Mouse (Mus musculus) urinary bladder, postnatal 25 days (tissue): ENCODE data around the gene 5330417C22Rik.

Experiments
- DNase-seq: peaks from one replicate; pipeline ENCODE4 v3.0.0; 2022; ENCODE audit warnings: low spot score

The 5330417C22Rik gene

DNA sequence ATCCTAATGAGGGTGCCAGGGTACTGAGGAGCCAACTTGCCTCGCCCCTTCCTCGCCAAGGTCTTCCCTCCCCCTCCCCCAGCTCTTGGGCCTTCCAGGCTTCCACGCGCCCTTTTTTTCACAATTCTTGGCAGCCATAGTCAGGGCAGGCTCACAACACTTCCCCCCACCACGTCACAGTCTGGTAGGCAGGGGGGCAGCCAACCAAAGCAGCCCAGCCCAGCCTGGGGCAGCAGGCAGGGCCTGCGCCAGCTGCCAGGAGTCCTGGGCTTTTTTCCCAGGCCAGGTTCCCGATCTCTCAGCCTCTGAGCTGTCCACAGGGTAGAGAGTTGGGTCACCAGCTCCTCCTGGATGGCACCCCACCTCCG lies 124.6 kb downstream of the 5330417C22Rik start:
- DNase-seq = no peak

DNA sequence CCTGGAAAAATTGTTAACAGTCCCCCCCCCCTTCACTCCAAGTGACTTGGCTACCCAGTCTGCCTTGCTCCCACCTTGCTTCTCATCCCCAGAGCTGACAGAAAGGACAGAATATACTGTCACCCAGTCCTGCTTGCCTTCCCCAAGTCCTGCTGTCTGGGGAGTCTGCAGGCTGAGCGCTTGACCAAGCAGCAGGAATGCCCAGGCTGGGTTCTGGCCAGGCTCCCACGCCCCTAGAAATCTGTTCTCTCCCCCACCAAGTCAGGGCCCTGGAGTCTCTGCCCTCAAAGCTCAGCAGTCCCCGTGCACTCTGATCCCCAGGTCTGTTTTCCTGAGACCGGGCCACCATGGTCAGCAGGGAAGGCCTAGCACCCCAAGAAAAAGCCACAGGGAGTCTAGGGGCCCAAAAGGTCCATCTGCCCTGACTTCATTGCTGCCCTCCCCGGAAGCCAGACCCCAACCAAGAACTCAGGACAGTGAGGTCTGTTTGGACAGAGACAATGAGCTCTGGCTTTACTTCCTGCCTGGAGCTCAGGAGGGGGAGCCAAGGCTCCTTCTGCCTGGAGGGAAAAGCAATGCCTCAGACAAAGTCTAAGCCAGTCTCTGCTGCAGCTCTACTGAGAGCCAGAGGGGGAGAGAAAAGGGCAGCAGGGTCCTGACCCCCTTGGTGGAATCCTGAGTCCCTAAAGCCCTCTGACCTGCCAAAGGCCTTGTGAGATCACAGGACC lies 125.1 kb downstream of the 5330417C22Rik start:
- no peak for DNase-seq

DNA sequence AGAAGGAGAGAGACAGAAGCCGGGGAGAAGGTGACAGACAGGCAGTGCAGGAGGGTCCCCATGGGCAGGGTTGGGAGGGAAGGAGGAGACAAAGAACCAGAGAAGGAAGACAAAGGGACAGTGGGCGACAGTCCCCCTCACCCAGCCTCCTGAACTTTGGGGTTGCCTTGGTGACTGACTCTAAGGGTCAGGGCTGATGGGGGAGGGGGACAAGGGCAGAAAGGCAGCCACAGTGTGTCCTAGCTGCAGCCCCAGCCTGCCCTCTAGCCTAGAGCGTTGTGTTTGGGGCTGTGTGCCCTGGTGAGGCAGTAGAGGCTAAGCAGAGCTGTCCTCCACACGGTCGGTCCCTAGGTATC lies 126.0 kb downstream of the 5330417C22Rik start:
- DNase-seq = no peak

DNA sequence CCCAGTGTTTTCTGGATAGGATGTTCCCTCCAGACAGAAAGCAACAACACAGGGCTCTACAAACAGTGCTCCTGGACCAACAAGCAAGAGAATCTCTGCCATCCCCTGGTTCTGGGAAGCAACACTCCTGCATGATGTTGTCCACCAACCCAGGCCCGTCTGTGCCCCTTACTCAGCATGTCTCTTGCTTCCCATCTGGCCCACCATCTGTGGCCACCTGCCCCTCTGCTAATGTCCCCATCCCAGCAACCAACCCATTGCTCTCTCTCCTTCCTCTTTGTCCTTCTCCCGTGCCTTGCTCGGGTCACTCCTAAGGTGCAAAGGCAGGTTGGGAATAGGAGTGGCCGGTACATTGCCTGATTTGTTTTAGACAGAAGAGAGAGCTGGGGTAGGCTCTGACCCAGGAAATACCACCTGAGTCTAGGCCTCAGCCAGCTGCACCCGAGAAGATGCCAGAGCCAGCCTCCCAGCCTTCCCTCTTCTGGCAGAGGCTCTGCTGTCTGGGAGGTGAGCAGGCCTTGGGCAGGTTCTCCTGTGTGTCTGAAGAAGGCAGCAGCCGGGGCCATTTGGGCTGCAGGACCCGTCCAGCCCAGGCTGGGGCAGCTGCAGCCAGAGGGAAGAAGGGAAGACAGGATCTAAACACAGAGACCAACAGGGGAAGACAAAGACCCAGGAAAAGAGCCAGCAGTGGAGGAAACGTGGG lies 126.5 kb downstream of the 5330417C22Rik start:
- DNase-seq = no peak

DNA sequence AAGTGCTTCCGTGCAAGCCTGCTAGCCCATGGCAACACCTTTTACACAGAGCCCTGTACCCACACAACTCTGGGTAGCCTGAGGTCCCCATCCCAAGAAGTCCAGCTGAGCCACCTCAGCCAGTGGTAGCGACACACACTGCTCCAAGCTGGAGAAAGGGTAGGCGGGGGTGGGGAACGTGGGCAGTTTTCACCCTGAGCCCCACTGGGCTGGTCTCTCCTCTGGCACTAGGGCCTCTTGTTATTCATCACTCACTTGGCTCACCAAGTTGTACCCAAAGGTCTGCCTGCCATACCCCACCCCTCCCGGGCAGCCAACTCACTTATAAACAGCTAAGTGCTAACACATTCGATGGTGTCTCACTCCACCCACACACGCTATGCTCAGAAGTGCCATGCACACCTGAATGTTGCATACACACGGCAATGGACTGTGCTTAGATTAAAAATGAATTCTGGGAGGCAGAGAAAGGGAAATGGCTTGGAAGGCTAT lies 127.8 kb downstream of the 5330417C22Rik start:
- no peak for DNase-seq

DNA sequence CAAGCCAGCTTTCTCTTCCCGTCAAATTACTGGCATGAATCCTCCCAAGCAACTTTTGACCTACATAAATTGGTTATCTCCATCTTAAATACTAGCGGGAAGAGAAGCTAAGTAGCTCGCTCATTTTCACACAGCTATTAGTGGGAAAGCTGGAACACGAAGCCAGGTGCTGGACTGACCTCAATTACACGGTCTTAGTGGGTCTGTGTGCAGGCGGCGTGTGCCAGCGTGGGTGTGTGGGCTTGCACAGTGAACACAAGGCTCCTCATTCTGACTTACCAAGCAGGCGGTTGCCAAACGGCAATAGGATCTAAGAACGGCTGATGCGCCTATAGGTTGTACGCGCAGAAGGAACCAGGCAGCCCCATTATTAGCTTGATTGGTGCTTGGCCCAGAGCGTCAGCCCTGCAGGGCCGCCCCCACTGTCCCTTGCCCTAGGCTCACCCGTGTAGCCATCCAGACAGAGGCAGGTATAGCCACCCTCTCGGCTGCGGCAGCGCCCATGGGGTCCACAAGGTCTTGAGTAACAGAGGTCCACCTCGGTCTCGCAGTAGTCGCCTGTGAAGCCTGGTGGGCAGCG lies 129.9 kb downstream of the 5330417C22Rik start:
- DNase-seq = no peak
